Mouse (Mus musculus) adrenal gland, adult 8-10 months (tissue): ENCODE measurements around the gene Noct. TPM values are rescaled to one million over a fixed set of nuclear protein-coding genes. Genes with fewer than 3 reads are reported as not detected.
A peak's percentile ranks its signal among the peaks of the same experiment; 100 is the strongest.

Source experiments
- DNase-seq: peaks from one replicate; pipeline ENCODE4 v3.0.0; 2022
- microRNA-seq, 2 experiments: library from miRNA; unstranded; fragments of <30 nt; microRNA quantifications; one replicate each; pipeline ENCODE4 v1.2.0; 2022
- total RNA-seq, 4 experiments: library from RNA; stranded (reverse); gene quantifications; 2 replicates each; pipeline ENCODE4 v1.2.4; 2022

The Noct gene
- total RNA-seq, 4 experiments from 2014 or later, result 12.8 to 16.4 (median 14.1) TPM

DNA sequence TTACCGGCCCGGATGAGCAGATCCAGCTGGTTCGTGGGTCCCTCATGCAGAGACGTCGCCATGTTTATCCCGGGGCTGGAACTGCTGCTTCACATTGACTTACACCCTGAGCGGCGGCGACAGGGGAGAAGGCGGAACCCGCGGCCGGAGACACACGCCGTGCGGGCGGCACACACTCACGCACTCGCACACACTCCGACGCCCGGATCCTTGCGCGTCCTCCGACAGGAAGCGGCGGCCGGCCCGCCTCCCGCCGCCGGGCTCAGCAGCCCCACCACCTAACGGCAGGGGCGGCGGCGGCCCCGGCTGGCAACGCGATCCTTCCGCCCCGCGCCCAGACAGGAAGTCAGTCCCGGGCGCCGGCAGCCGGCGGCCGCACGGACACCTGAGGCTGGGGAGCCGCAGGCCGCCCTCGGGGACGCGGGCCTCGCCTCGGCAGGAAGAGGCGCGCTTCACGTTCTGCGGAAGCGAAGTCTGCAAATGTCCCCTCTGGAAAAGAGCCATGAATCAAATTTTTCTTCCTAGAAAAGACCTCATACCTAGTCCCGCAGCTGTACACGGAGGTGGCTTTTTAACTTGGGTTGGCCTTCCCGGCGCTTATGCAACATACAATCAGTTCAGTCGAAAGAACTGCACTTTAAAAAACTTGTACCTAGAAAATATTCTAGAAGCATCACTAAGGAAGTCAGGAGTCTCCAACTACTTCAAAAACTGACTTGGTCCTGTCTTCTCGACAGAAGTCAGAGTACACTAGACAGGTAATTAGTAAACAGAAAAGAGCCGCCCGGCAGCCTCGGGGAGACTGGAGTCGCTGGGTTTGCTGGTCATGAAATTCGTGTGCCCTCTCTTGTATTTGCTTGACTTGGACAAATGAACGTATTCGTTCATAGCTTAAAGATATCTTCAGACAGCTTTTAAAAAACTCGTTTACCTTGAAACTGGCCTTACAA is 53.2 kb downstream of the Noct start:
- DNase-seq, result peak; percentile 81

DNA sequence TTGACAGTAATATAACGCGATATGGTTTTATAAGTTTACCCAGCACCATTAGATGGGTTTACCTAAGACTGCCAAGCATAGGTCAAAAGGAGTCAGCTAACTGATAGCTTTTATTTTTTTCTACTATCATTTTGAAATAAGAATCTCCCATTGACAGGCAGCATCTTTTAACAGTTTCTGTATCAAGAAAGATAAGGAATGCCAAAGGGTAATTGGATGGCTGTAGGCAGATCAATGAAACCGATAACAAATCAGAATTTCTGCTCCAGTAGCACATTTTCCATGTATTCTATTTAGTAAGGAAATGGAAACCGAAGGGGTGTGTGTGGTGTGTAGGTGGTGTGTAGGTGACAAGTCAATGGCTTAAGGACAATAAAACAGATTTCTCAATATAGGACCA is 54.2 kb downstream of the Noct start:
- no peak for DNase-seq

DNA sequence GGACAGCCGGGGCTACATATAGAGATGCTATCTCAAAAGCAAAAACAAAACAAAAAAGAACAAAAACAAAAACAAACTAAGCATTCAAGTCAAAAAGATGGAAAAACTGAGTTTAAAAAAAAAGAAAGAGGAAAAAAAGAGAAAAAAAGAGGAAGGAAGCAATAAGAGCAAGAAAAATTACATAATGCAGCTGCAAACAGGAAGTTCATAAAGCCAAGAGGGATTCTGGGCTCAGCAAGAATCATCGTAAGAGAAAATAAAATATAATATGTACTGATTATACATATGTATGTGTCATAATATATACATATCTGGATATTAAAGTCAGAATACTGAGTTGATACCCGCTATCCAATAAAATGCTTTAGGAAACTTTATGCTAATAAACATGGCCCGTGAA is 57.5 kb downstream of the Noct start:
- DNase-seq, result no peak

DNA sequence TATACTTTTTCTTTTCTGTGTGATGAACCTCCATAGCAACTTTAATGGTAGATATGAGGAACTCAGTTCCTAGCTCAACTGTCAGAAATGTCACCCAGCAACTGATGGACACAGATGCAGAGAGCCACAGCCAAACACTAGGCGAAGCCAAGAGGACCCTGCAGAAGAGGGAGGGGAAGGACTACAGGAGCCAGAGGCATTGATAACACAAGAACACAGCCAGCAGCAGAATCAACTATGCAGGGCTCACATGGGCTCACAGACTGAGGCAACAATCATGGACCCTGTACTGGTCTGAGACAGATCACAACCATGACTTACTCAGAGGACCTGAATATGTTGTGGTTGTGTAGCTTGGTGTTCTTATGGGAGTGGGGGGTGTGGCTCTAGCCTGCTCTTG is 60.1 kb downstream of the Noct start:
- DNase-seq, result no peak

DNA sequence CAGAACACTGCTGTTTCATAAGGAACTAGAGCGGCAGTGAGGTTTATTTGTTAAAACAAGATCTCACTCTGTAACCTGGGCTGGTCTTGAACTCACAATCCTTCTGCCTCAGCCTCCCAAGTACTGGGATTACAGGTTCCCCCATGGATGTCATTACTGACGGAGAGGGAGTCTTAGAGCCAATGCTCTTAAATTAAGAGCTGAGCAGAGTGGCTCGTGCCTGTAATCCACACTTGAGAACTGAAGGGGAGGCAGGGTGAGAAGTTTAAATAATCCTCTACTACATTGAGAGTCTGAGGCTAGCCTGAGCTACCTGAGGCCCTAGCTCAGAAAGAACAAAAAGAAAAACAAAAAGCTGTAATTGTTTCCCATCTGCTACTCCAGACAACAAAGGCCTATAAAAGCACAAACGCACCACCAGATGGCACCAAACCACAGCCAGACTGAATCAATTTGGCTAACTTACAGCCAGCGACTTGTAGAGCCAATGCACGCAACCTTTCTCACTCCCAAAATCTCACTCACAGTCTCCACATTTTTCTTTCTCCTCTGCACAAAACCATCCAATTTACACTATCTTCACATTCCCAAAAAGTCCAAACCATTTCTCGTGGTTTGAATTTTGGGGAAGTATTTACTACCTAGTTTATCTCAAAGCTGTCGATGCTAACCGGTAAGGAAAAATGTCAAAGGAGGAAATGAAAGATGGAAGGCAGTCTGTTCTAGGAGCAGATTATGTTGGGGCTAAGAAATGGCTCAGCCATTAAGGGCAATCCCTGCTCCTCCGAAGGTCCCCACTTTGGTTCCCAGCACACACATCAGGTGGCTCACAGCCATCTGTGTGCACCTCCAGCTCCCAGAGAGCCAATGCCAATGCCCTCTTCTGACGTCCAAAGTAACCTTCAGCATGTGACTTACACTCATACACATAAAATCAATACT is 64.9 kb downstream of the Noct start:
- DNase-seq, result peak; percentile 71

DNA sequence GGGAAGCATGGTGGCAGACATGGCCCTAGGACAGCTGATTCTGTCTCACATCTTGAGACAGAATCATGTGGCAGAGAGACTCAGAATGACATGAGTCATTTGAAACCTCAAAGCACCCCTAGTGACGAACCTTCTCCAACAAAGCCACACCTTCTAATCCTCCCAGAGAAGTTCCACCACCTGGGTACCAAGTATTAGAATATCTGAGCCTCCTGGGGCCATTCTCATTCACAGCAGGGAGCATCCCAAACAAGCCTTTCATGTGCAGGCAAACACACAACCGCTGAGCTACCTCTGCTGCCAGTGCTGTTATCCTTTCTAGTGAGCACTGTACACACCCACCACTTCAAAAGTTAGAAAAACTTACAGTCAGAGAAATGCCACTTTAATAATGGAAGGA is 70.0 kb downstream of the Noct start:
- no peak for DNase-seq

DNA sequence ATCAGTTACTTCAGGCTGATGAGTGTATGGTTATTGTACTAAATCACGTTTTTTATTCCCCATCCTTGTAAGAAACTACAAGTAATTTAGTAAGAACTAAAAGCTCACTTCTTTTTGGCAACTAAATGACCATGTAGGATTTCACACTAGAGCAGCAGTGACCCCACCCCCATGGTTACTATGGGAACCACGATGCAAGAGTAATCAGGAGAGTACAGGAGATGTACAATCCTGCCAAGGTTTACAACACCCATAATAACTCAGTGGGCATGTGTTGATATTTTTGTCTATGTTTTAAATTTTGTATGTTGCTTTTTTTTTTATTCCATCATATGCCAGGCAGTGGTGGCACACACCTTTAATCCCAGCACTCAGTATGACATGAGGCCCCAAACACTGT is 71.0 kb downstream of the Noct start:
- DNase-seq, result no peak

DNA sequence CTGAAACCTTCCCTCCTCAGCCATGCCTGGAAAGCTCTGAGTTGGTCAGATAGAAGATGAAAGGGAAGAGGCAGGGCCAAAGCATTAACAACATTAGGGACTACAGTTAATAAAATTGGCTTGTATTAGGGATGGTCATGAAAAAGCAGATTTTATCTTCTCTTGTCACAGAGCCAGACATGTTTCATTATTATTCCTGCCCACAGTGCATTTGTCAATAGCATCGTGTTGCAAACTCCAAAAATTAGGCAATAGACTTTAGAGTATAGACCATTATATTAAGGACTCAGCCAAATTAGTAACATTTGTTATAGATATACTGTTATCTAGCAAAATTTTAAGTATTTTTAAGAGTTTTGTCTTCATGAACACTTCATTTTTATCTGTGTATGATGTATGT is 72.5 kb downstream of the Noct start:
- DNase-seq, result no peak

Small RNA genes within 50 kb of the gene (microRNA-seq; reads per million reads assigned to microRNA genes)
- 0 reads per million in 2 experiments for gene Gm24282

Other genes starting within 250 kb of the Noct start
- 10 to 100 TPM; 57.5 to 93.6 (median 80.2) TPM for gene Elf2, start 116.2 kb downstream of the Noct start, total RNA-seq
- gene Mgarp, start 172.3 kb downstream of the Noct start, total RNA-seq, result 1,000 to 10,000 TPM in 3 of 4 experiments, 100 to 1,000 TPM in 1; 688 to 1,713 (median 1,219) TPM
- 100 to 1,000 TPM; 425 to 852 (median 611) TPM for gene Ndufc1, start 184.5 kb downstream of the Noct start, total RNA-seq
- 10 to 100 TPM; 53.1 to 65.3 (median 59.3) TPM for gene Naa15, start 190.7 kb downstream of the Noct start, total RNA-seq